Mouse (Mus musculus) gastrocnemius, adult 2 months (tissue): ENCODE results near the gene Ilvbl. TPM values are rescaled to one million over a fixed set of nuclear protein-coding genes. Genes with fewer than 3 reads are reported as not detected.
"Not testable (repeated sequence)": the region's sequence is repeated elsewhere in the genome, so short reads cannot be mapped to it uniquely, and the experiment has no call there.

Experiments
- DNase-seq: peaks from one replicate; pipeline ENCODE4 v3.0.0; 2022
- H3K27ac ChIP-seq: fragments of 200-600 bp; 2 replicates; pipeline ENCODE4 v1.8.1; 2022; ENCODE audit warnings: mild to moderate bottlenecking
- H3K4me3 ChIP-seq: fragments of 200-600 bp; 2 replicates; pipeline ENCODE4 v1.8.1; 2022; ENCODE audit warnings: mild to moderate bottlenecking, moderate library complexity
- CTCF ChIP-seq: fragments of 200-600 bp; IDR thresholded peaks from 2 replicates; pipeline ENCODE4 v1.8.1; 2022; ENCODE audit warnings: antibody characterized with exemption, mild to moderate bottlenecking, moderate library complexity
- intact Hi-C: fragments of 180-260 bp; cut with DNase I; formaldehyde crosslinking; loops from one replicate; pipeline ENCODE4 v1.15.1; 2025
- microRNA-seq: library from miRNA; unstranded; fragments of <30 nt; microRNA quantifications from one replicate; pipeline ENCODE4 v1.2.0, GENCODE M21; 2021
- total RNA-seq, 2 experiments: library from RNA; stranded (reverse); gene quantifications; 2 replicates each; pipeline ENCODE4 v1.2.3; 2021

Gene Ilvbl
- total RNA-seq, 2 experiments from 2014 or later, result 9.0 to 17.9 TPM

- no peak for TF ChIP-seq CTCF
- intact Hi-C loops, result no loop called here
- no peak for DNase-seq
- no peak overlapping the region for H3K4me3 ChIP-seq
- H3K27ac ChIP-seq, result no peak overlapping the region
Measured at GRCm38 (mm10) chr10:78593736-78594135, 19.6 kb downstream of the Ilvbl start.

DNA sequence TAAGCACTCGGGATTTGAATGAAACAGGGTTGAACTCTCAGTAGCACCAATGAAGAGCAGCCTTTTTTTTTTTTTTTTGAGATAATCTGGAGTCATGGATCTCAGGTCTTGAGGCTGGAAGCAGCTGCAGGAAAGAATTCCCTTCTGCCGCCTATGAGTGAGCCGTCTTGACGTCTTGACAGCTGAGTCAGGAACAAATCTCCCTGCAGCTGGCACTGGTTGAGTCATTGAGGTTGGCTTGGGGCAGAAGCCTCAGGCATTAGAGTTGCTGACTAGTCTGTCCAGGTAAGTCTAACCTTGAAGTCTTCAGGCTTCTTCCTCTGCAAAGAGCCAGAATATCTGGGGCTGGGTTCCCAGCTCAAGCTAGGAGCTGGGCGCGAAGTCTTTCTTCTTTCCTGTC lies 20.0 kb downstream of the Ilvbl start:
- intact Hi-C loops, result no loop called here
- no peak for TF ChIP-seq CTCF
- Histone ChIP-seq H3K27ac (no peak overlapping the region), H3K4me3 (no peak overlapping the region)
- DNase-seq, result no peak

- Histone ChIP-seq H3K27ac (no peak overlapping the region), H3K4me3 (no peak overlapping the region)
- no peak for DNase-seq
- intact Hi-C loops, result no loop called here
- TF ChIP-seq CTCF, result no peak
Measured at GRCm38 (mm10) chr10:78594566-78594965, 20.4 kb downstream of the Ilvbl start.

GRCm38 (mm10) chr10:78599865-78600264 lies 25.7 kb downstream of the Ilvbl start:
- no peak for DNase-seq
- Histone ChIP-seq H3K4me3 (no peak overlapping the region), H3K27ac (no peak overlapping the region)
- intact Hi-C loops, result no loop called here
- TF ChIP-seq CTCF, result no peak

GRCm38 (mm10) chr10:78605080-78605479 lies 30.9 kb downstream of the Ilvbl start:
- no peak overlapping the region for H3K27ac ChIP-seq
- intact Hi-C loops, result loop anchor here (2.0 kb wide), 1 partner anchor 64 kb away; no protein-coding TSS in a partner anchor
- peak; percentile 59 for TF ChIP-seq CTCF
- no peak overlapping the region for H3K4me3 ChIP-seq
- DNase-seq, result no peak

- no peak for TF ChIP-seq CTCF
- Histone ChIP-seq H3K27ac (no peak overlapping the region), H3K4me3 (no peak overlapping the region)
- no peak for DNase-seq
- intact Hi-C loops, result no loop called here
Measured at GRCm38 (mm10) chr10:78607602-78608001, 33.5 kb downstream of the Ilvbl start.

DNA sequence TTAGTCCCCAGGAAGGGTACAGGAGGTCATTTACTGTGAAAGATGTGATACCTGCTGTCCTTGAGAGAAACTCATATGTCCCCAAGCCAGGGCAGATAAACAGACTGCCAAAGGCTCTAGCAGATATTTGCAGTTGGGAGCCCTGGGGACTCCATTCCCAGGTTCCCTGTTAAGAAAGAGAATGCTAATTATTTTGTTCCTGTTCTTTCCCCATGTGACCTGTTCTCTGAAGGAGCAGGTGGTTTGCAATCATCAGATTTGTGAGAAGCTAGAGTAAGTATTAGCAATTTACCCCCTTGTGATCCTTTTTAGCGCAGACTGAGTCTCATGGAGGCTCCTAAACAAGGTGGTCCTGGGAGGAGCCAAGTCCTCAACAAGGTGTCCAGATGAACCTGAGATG lies 43.8 kb downstream of the Ilvbl start, which contains the start of gene Olfr1357:
Olfr1357 (minus strand) TSS at position 101 of the 400 bp plus-strand sequence.
- no peak for DNase-seq
- Histone ChIP-seq H3K4me3 (no peak within 1 kb of the TSS), H3K27ac (no peak within 1 kb of the TSS)
- no peak for TF ChIP-seq CTCF
- intact Hi-C loops, result no loop called here

DNA sequence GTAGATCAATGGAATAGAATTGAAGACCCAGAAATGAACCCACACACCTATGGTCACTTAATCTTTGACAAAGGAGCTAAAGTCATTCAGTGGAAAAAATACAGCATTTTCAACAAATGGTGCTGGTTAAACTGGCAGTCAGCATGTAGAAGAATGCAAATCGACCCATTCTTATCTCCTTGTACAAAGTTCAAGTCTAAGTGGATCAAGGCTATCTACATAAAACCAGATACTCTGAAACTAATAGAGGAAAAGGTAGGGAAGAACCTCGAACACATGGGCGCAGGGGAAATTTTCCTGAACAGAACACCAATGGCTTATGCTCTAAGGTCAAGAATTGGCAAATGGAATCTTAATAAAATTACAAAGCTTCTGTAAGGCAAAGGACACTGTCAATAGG lies 49.0 kb downstream of the Ilvbl start:
- DNase-seq, H3K4me3 ChIP-seq, H3K27ac ChIP-seq, intact Hi-C loops: not testable (repeated sequence)

DNA sequence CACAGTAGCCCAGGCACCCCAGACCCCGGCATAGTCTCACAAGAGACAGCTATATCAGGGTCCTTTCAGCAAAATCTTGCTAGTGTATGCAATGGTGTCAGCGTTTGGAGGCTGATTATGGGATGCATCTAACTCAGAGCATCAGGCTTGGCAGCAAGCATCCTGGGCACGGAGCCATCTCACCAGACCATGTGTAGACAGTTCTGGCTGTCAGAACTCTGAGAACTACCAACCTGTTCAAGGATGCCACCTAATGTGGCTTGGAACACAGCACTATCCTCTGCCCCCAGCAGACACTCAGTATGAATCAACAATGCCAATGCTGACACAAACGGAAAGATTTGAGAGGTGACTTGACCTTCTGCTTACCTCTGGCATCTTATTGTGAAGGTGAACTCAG lies 56.0 kb downstream of the Ilvbl start:
- TF ChIP-seq CTCF, result no peak
- intact Hi-C loops, result no loop called here
- DNase-seq, result no peak
- no peak overlapping the region for H3K4me3 ChIP-seq
- no peak overlapping the region for H3K27ac ChIP-seq

DNA sequence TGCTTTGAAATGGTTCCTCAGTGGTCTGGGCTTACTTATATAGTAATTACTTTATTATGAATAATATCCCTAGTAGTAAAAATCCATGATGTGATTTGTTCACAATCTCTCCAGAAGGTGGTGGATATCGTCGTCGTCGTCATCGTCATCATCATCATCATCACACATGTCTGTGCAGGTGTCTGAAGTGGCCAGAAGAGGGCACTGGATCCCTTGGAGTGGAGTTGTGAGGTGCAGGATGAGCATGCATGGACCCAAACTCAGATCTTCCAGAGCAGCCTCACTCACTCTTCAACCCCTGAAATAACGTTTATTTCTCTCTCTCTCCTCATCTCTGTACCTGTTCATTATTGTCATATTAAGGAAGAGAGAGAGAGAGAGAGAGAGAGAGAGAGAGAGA lies 58.2 kb downstream of the Ilvbl start:
- peak; percentile 29; the same call in 1 of the 2 replicates for TF ChIP-seq CTCF
- intact Hi-C loops, result no loop called here
- DNase-seq, result no peak

More for the DNA sequence above, 58.2 kb downstream of the Ilvbl start:
- no peak overlapping the region for H3K4me3 ChIP-seq
- no peak overlapping the region for H3K27ac ChIP-seq

Small RNA genes lying within 50 kb of the gene (microRNA-seq; reads per million reads assigned to microRNA genes)
- gene Gm27541, result not detected

Other genes starting within 250 kb of the Ilvbl start
- 100 to 1,000 TPM; 108 to 135 TPM for gene Agpat3, start 221.9 kb upstream of the Ilvbl start, total RNA-seq
- gene Rrp1, start 161.3 kb upstream of the Ilvbl start, total RNA-seq, result 10 to 100 TPM; 63.5 to 66.4 TPM
- gene Cstb, start 148.7 kb upstream of the Ilvbl start, total RNA-seq, result 10 to 100 TPM; 11.9 to 15.3 TPM
- 10 to 100 TPM in 1 of 2 experiments, 1 to 10 TPM in 1; 5.1 to 10.4 TPM for gene Pdxk, start 109.4 kb upstream of the Ilvbl start, total RNA-seq
- not detected for gene Olfr1358, start 56.9 kb upstream of the Ilvbl start, total RNA-seq
- gene Syde1, start 17.6 kb downstream of the Ilvbl start, total RNA-seq, result 1 to 10 TPM; 3.0 to 5.1 TPM
- gene Olfr1357, start 43.7 kb downstream of the Ilvbl start, total RNA-seq, result not detected
- gene Casp14, start 143.9 kb downstream of the Ilvbl start, total RNA-seq, result not detected
- gene Ccdc105, start 178.7 kb downstream of the Ilvbl start, total RNA-seq, result not detected
- not detected for gene Slc1a6, start 206.2 kb downstream of the Ilvbl start, total RNA-seq